Mouse (Mus musculus) liver, embryonic 14.5 days (tissue): ENCODE data around the gene Dap. TPM values are rescaled to one million over a fixed set of nuclear protein-coding genes. Genes with fewer than 3 reads are reported as not detected.

Experiments used
- ATAC-seq: fragments of 200-750 bp; cut with Nextera tagmentation; 2 replicates; pipeline ENCODE4 v1.8.0; 2017; ENCODE audit warnings: moderate number of reproducible peaks, mild to moderate bottlenecking, moderate library complexity; ENCODE audit not compliant: insufficient read depth
- DNase-seq, 3 experiments: peaks; one replicate each; pipeline ENCODE4 v3.0.0-alpha.2; 2012 to 2013; ENCODE audit warnings: low read depth in 3 of 3, low spot score in 3 of 3
- H3K27ac ChIP-seq: fragments of 300-500 bp; sonication (generic); 2 replicates; pipeline ENCODE4 v1.5.1; 2014; ENCODE audit warnings: moderate library complexity, mild to moderate bottlenecking, control low read depth, inconsistent platforms
- H3K27me3 ChIP-seq: fragments of 300-500 bp; sonication (generic); 2 replicates; pipeline ENCODE4 v1.6.1; 2014; ENCODE audit warnings: mild to moderate bottlenecking, low read length, moderate library complexity; ENCODE audit not compliant: control insufficient read depth, insufficient read depth
- H3K36me3 ChIP-seq: fragments of 300-500 bp; sonication (generic); replicated peaks from 2 replicates; pipeline ENCODE4 v1.6.1; 2014; ENCODE audit warnings: low read depth; ENCODE audit not compliant: control insufficient read depth, insufficient read depth
- H3K4me1 ChIP-seq, 2 experiments: fragments of 200-500 bp in 1 of 2; fragments of 300-500 bp in 1 of 2; sonication (generic) in 1 of 2; replicated peaks; 2 replicates each; pipeline ENCODE4 v1.6.1; 2012 to 2014; ENCODE audit warnings: antibody characterized with exemption in 1 of 2, inconsistent platforms in 1 of 2, low read length in 1 of 2; ENCODE audit not compliant: control insufficient read depth in 2 of 2, insufficient read depth in 2 of 2
- H3K4me2 ChIP-seq: fragments of 300-500 bp; sonication (generic); 2 replicates; pipeline ENCODE4 v1.6.1; 2014; ENCODE audit warnings: low read depth, mild to moderate bottlenecking, control low read depth, moderate library complexity
- H3K4me3 ChIP-seq, 2 experiments: fragments of 200-500 bp in 1 of 2; fragments of 300-500 bp in 1 of 2; sonication (generic) in 1 of 2; 2 replicates each; pipeline ENCODE4 v1.5.1; 2012 to 2014; ENCODE audit warnings: low read depth in 2 of 2, low read length in 2 of 2, mild to moderate bottlenecking in 2 of 2, control low read depth in 1 of 2, inconsistent platforms in 1 of 2, moderate library complexity in 1 of 2; ENCODE audit not compliant: insufficient read depth in 1 of 2
- H3K9ac ChIP-seq: fragments of 300-500 bp; sonication (generic); replicated peaks from 2 replicates; pipeline ENCODE4 v1.6.1; 2014; ENCODE audit warnings: mild to moderate bottlenecking, control low read depth, moderate library complexity
- H3K9me3 ChIP-seq: fragments of 300-500 bp; sonication (generic); 2 replicates; pipeline ENCODE4 v1.6.1; 2016; ENCODE audit warnings: low read length, mixed read lengths; ENCODE audit not compliant: control insufficient read depth
- CTCF ChIP-seq: IDR thresholded peaks from 2 replicates; pipeline ENCODE4 v1.5.1; 2016; ENCODE audit warnings: antibody characterized with exemption, low read depth, control low read depth
- EP300 ChIP-seq: IDR thresholded peaks from 2 replicates; pipeline ENCODE4 v1.6.1; 2016; ENCODE audit warnings: antibody characterized with exemption, low read depth
- WGBS: fragments of 180-500 bp; shearing (Covaris S2); extraction: QIAGEN DNeasy Blood & Tissue Kit; methylation state at CpG from one replicate; pipeline ENCODE4 v1.1.7; 2014; ENCODE audit not compliant: insufficient replicate concordance; 5-methylcytosine and 5-hydroxymethylcytosine counted together
- polyA plus RNA-seq, 2 experiments: library from polyadenylated mRNA; depleted of rRNA in 1 of 2; stranded (reverse) in 1 of 2; unstranded in 1 of 2; fragments of >200 nt; fragmentation: Nextera tagmentation in 1 of 2; extraction: Ambion mirVana in 1 of 2; gene quantifications; 2 replicates each; pipeline versions ENCODE4 v1.2.1 to v1.2.3; 2012 to 2014

Gene Dap
- polyA plus RNA-seq, 2 experiments = 22.5 to 44.4 TPM

DNA sequence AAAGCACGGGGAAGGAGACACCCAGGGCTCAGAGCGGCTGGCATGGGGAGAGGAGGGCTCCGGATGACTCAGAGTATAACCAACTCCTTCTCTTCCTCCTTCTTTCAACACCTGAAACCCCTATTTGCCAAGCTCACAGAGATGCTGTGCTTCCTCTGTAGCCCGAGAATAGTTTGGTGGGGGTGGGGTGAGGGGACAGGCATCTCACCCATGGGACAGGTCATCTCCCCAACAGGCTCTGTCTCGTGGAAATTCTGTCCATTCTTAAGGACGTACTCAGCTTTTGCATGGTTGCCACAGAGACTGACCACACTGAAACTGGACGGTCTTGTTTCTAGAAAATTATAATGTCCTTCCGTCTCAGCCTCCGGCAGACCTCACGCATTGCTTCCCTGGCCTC lies 37.0 kb downstream of the Dap start:
- Histone ChIP-seq H3K36me3 (no peaks in the 10 kb centered on the region), H3K9me3 (no peaks in the 10 kb centered on the region), H3K27ac (no peak overlapping the region), H3K4me3 (no peak overlapping the region), H3K9ac (no peak overlapping the region), H3K4me2 (no peak overlapping the region), H3K27me3 (no peaks in the 10 kb centered on the region), H3K4me1 (no peaks in the 10 kb centered on the region)
- ATAC-seq = no peak
- TF ChIP-seq CTCF = no peak
- TF ChIP-seq EP300 = no peak
- DNase-seq = no peak
- 76% methylated on average over 10 of the region's 10 CpGs for WGBS

GRCm38 (mm10) chr15:31262361-31262760 lies 38.2 kb downstream of the Dap start:
- WGBS = 57% methylated on average over 9 of the region's 9 CpGs
- H3K9ac ChIP-seq = no peak overlapping the region

GRCm38 (mm10) chr15:31264827-31265226 lies 40.7 kb downstream of the Dap start:
- Histone ChIP-seq H3K27me3 (no peaks in the 10 kb centered on the region), H3K36me3 (no peaks in the 10 kb centered on the region), H3K9me3 (no peaks in the 10 kb centered on the region), H3K27ac (no peak overlapping the region), H3K4me3 (no peak overlapping the region), H3K9ac (no peak overlapping the region), H3K4me2 (no peak overlapping the region), H3K4me1 (no peaks in the 10 kb centered on the region)
- whole genome bisulfite sequencing = 40% methylated on average over 6 of the region's 6 CpGs
- TF ChIP-seq EP300 (no peak), CTCF (peak; percentile 92)
- ATAC-seq (peak; percentile 29; the same call in 1 of the 2 replicates), DNase-seq (no peak)

More at GRCm38 (mm10) chr15:31262361-31262760, 38.2 kb downstream of the Dap start:
- TF ChIP-seq EP300 = no peak
- TF ChIP-seq CTCF = no peak
- Histone ChIP-seq H3K4me2 (no peak overlapping the region), H3K27me3 (no peaks in the 10 kb centered on the region), H3K36me3 (no peaks in the 10 kb centered on the region), H3K9me3 (no peaks in the 10 kb centered on the region), H3K4me1 (no peaks in the 10 kb centered on the region), H3K4me3 (no peak overlapping the region), H3K27ac (no peak overlapping the region)
- ATAC-seq (no peak), DNase-seq (no peak)

DNA sequence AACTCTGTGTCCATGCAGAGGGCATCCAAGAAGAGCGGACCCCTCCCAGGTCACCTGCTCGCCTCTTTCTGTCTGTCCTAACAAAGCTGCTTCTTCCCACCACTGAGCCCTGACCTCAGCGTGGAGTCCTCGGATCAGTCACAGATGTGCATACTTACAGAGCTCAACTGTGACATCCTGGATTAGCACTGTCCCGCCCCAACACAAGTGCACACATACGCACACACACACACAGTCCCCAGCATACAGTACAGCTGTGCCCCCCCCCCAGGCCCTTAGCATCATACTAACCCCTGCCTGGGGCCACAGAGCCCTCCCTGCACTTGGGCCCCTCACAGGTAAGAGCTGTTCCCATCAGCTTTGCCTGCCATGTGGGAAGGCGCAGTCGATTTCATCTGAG lies 41.3 kb downstream of the Dap start:
- no peaks in the 10 kb centered on the region for H3K4me1 ChIP-seq
- no peak overlapping the region for H3K9ac ChIP-seq
- TF ChIP-seq CTCF (no peak), EP300 (no peak)
- H3K27me3 ChIP-seq = no peaks in the 10 kb centered on the region
- H3K9me3 ChIP-seq = no peaks in the 10 kb centered on the region
- no peaks in the 10 kb centered on the region for H3K36me3 ChIP-seq
- ATAC-seq (no peak), DNase-seq (no peak)
- H3K4me3 ChIP-seq = no peak overlapping the region
- 82% methylated on average over 8 of the region's 8 CpGs for WGBS
- H3K4me2 ChIP-seq = no peak overlapping the region
- H3K27ac ChIP-seq = no peak overlapping the region

DNA sequence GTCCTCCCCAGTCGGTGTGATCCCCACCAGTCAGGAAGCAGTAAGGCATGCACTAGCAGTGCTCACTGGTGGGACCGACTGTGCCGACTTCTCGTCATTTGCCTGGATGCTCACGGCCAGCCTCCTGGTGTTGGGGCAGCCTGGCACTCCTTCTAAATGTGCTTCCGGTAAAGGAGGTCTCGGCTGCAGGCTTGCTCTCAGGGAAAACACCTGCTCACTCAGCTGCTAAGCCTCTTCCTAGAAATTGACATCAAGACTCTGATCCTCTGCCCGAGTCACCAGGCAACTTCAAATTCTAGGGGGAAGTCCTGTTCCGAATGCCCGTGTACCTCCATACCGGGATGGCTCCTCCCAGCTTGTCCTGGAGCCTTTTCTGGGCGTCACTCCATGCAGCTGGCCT lies 41.7 kb downstream of the Dap start:
- Histone ChIP-seq H3K9me3 (no peaks in the 10 kb centered on the region), H3K27ac (no peak overlapping the region), H3K27me3 (no peaks in the 10 kb centered on the region), H3K4me1 (no peaks in the 10 kb centered on the region), H3K4me3 (no peak overlapping the region), H3K9ac (no peak overlapping the region), H3K4me2 (no peak overlapping the region), H3K36me3 (no peaks in the 10 kb centered on the region)
- WGBS = 77% methylated on average over 12 of the region's 12 CpGs
- no peak for DNase-seq
- ATAC-seq = no peak
- TF ChIP-seq CTCF (no peak), EP300 (no peak)
